Mouse (Mus musculus) forebrain, embryonic 16.5 days (tissue): ENCODE measurements at regions not wholly inside any gene's neighbourhood (a gene's known extent, or its start where the extent isn't known, plus 50 kb on each side); places are given as distances from the start of the nearest gene placed in this dataset.

Experiments used
- ATAC-seq: fragments of 200-750 bp; cut with Nextera tagmentation; 2 replicates; pipeline ENCODE4 v1.8.0; 2017; ENCODE audit warnings: mild to moderate bottlenecking, moderate library complexity
- H3K27ac ChIP-seq: fragments of 300-500 bp; sonication (generic); 2 replicates; pipeline ENCODE4 v1.5.1; 2014; ENCODE audit warnings: low read length, control low read depth
- H3K27me3 ChIP-seq: fragments of 300-500 bp; sonication (generic); replicated peaks from 2 replicates; pipeline ENCODE4 v1.6.1; 2014; ENCODE audit warnings: low read length; ENCODE audit not compliant: control insufficient read depth, insufficient read depth
- H3K36me3 ChIP-seq: fragments of 300-500 bp; sonication (generic); 2 replicates; pipeline ENCODE4 v1.6.1; 2014; ENCODE audit not compliant: control insufficient read depth, insufficient read depth
- H3K4me1 ChIP-seq: fragments of 300-500 bp; sonication (generic); replicated peaks from 2 replicates; pipeline ENCODE4 v1.6.1; 2014; ENCODE audit warnings: low read length; ENCODE audit not compliant: control insufficient read depth, insufficient read depth
- H3K4me2 ChIP-seq: fragments of 300-500 bp; sonication (generic); 2 replicates; pipeline ENCODE4 v1.6.1; 2014; ENCODE audit warnings: mild to moderate bottlenecking, low read length, control low read depth
- H3K4me3 ChIP-seq: fragments of 300-500 bp; sonication (generic); replicated peaks from 2 replicates; pipeline ENCODE4 v1.5.1; 2014; ENCODE audit warnings: mild to moderate bottlenecking, low read length, control low read depth
- H3K9ac ChIP-seq: fragments of 300-500 bp; sonication (generic); replicated peaks from 2 replicates; pipeline ENCODE4 v1.6.1; 2014; ENCODE audit warnings: low read depth, low read length, control low read depth
- H3K9me3 ChIP-seq: fragments of 300-500 bp; sonication (generic); 2 replicates; pipeline ENCODE4 v1.6.1; 2016; ENCODE audit warnings: low read length; ENCODE audit not compliant: control insufficient read depth
- WGBS: fragments of 180-500 bp; shearing (Covaris S2); extraction: QIAGEN DNeasy Blood & Tissue Kit; methylation state at CpG from one replicate; pipeline ENCODE4 v1.1.7; 2014; 5-methylcytosine and 5-hydroxymethylcytosine counted together

- Histone ChIP-seq H3K27ac (no peak overlapping the region), H3K4me2 (no peak overlapping the region), H3K4me1 (no peaks in the 10 kb centered on the region), H3K4me3 (no peak overlapping the region), H3K27me3 (no peaks in the 10 kb centered on the region), H3K36me3 (no peaks in the 10 kb centered on the region), H3K9ac (no peak overlapping the region), H3K9me3 (no peaks in the 10 kb centered on the region)
- 88% methylated on average over 6 of the region's 6 CpGs for WGBS
- no peak for ATAC-seq
Measured at GRCm38 (mm10) chr8:57209584-57209983, 111.2 kb upstream of the Hand2 start.

GRCm38 (mm10) chr8:57213066-57213465 is 107.7 kb upstream of the Hand2 start:
- no peak overlapping the region for H3K27ac ChIP-seq
- no peaks in the 10 kb centered on the region for H3K36me3 ChIP-seq
- H3K9me3 ChIP-seq, result no peaks in the 10 kb centered on the region
- no peaks in the 10 kb centered on the region for H3K27me3 ChIP-seq
- H3K9ac ChIP-seq, result no peak overlapping the region
- H3K4me1 ChIP-seq, result no peaks in the 10 kb centered on the region
- WGBS, result 94% methylated on average over 5 of the region's 5 CpGs
- no peak overlapping the region for H3K4me3 ChIP-seq
- no peak overlapping the region for H3K4me2 ChIP-seq
- no peak for ATAC-seq

GRCm38 (mm10) chr8:57213982-57214930 is 106.5 kb upstream of the Hand2 start:
- Histone ChIP-seq H3K4me3 (no peak overlapping the region), H3K27me3 (no peaks in the 10 kb centered on the region), H3K4me1 (no peaks in the 10 kb centered on the region), H3K36me3 (no peaks in the 10 kb centered on the region), H3K27ac (no peak overlapping the region), H3K9ac (no peak overlapping the region), H3K9me3 (no peaks in the 10 kb centered on the region), H3K4me2 (no peak overlapping the region)
- no peak for ATAC-seq
- WGBS, result 80% methylated on average over 31 of the region's 31 CpGs

- no peak overlapping the region for H3K9ac ChIP-seq
Measured at GRCm38 (mm10) chr8:57230594-57230993, 90.2 kb upstream of the Hand2 start.

GRCm38 (mm10) chr8:57242301-57242700 is 78.5 kb upstream of the Hand2 start:
- H3K4me3 ChIP-seq, result no peak overlapping the region
- no peaks in the 10 kb centered on the region for H3K4me1 ChIP-seq
- H3K36me3 ChIP-seq, result no peaks in the 10 kb centered on the region
- WGBS, result 54% methylated on average over 2 of the region's 2 CpGs
- no peak overlapping the region for H3K27ac ChIP-seq
- ATAC-seq, result no peak
- H3K9me3 ChIP-seq, result no peaks in the 10 kb centered on the region
- H3K27me3 ChIP-seq, result no peaks in the 10 kb centered on the region
- H3K9ac ChIP-seq, result no peak overlapping the region
- no peak overlapping the region for H3K4me2 ChIP-seq

More at GRCm38 (mm10) chr8:57230594-57230993, 90.2 kb upstream of the Hand2 start:
- H3K36me3 ChIP-seq, result no peaks in the 10 kb centered on the region
- H3K27ac ChIP-seq, result no peak overlapping the region
- no peaks in the 10 kb centered on the region for H3K27me3 ChIP-seq
- no peak for ATAC-seq
- no peaks in the 10 kb centered on the region for H3K4me1 ChIP-seq
- WGBS, result 72% methylated on average over 4 of the region's 4 CpGs
- no peaks in the 10 kb centered on the region for H3K9me3 ChIP-seq
- H3K4me2 ChIP-seq, result no peak overlapping the region
- H3K4me3 ChIP-seq, result no peak overlapping the region

GRCm38 (mm10) chr8:57249061-57249460 is 71.7 kb upstream of the Hand2 start:
- Histone ChIP-seq H3K9me3 (no peaks in the 10 kb centered on the region), H3K4me1 (no peaks in the 10 kb centered on the region), H3K4me3 (no peak overlapping the region), H3K4me2 (no peak overlapping the region), H3K36me3 (no peaks in the 10 kb centered on the region), H3K27me3 (no peaks in the 10 kb centered on the region), H3K9ac (no peak overlapping the region), H3K27ac (no peak overlapping the region)
- 77% methylated on average over 5 of the region's 5 CpGs for WGBS
- ATAC-seq, result no peak
